16 mouse cellular contexts compared by ENCODE assay signal in the genomic region with DNA sequence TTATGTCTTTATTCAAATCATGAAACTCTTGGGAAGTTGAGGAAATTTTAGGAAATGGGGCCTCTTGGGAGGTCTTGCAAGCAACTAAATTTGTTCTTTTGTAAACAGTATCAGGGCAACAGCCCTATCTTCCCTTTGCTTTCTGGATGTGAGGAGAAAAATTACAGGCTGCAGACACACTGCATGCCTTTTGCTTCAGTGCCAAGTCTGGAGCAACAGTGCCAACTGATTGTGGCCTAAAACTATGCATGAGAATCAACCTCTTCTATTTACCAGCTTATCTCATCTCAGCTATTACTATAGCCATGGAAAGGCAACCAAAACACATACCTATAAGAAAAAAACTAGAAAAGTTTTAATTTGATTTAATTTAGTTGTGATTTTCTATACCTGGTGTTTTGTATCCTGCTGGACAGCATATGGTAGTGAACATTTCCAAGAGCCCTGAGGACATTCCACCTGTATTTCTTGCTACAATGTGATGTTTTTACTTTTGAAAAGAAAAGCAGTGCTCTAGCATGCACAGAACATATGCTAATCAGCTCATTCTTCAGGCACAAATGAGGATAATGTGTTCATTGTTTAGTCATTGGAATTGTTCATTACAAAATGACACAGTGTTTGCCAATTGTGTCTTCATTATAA.
DNase-seq lines count a peak whose midpoint lies in the region; ATAC-seq and TF ChIP-seq lines count a peak whose summit lies in the region.
"Had no signal": no experiment of that assay in that cellular context is flagged by ENCODE, and none has a peak within 500 bp of the region (broad histone marks: within the 10 kb centered on the region; RNA-seq: fewer than 3 reads in every experiment).

No protein-coding gene starts in this region.

- no peak for DNase-seq in neural tube, embryonic 10.5 days (ENCODE audit: extremely low spot score, low spot score)
- DNase-seq in cerebellum, adult 8-10 months = peak; percentile 38
- peak; percentile 33 for DNase-seq in forebrain, embryonic 14.5 days (ENCODE audit: low spot score)
- DNase-seq in midbrain, postnatal 0 days (ENCODE audit: low spot score) = peak; percentile 21
- no peak for DNase-seq in thymus, postnatal 14 days
- no peak for DNase-seq in left cerebral cortex, postnatal 36 days (ENCODE audit: low spot score in 2 of 2)
- DNase-seq: gastrocnemius, postnatal 36 days; kidney, postnatal 25 days; layer of hippocampus, postnatal 36 days; lung, adult 2 months had no signal

- no peak overlapping the region for H3K4me3 ChIP-seq in neural tube, embryonic 13.5 days
- no peak overlapping the region for H3K4me3 ChIP-seq in forebrain, embryonic 14.5 days (ENCODE audit: low read depth, low read length)
- no peak overlapping the region for H3K4me3 ChIP-seq in midbrain, postnatal 0 days (ENCODE audit: low read depth, low read length)
- H3K4me3 ChIP-seq: heart, embryonic 15.5 days; limb, embryonic 15.5 days had no signal

- intact Hi-C loops in left cerebral cortex, postnatal 36 days (cut with DNase I) = no loop called here

- 0 out of 2 replicates have a peak, but pooled peaks cover 7% of the 10 kb centered on the region for H3K4me1 ChIP-seq in neural tube, embryonic 13.5 days (replicated peaks)
- H3K4me1 ChIP-seq in forebrain, embryonic 14.5 days (ENCODE audit: control insufficient read depth, insufficient read depth, low read length) = no peaks in the 10 kb centered on the region
- H3K4me1 ChIP-seq in midbrain, postnatal 0 days (ENCODE audit: insufficient read depth, low read length) = no peaks in the 10 kb centered on the region
- H3K4me1 ChIP-seq: heart, embryonic 15.5 days; limb, embryonic 15.5 days had no signal

- H3K36me3 ChIP-seq in neural tube, embryonic 13.5 days = no peaks in the 10 kb centered on the region
- no peaks in the 10 kb centered on the region for H3K36me3 ChIP-seq in forebrain, embryonic 14.5 days (ENCODE audit: control insufficient read depth, insufficient read depth, low read length)
- no peaks in the 10 kb centered on the region for H3K36me3 ChIP-seq in midbrain, postnatal 0 days (ENCODE audit: insufficient read depth, low read length)
- H3K36me3 ChIP-seq: heart, embryonic 15.5 days; limb, embryonic 15.5 days had no signal

- no peaks in the 10 kb centered on the region for H3K9me3 ChIP-seq in neural tube, embryonic 13.5 days
- H3K9me3 ChIP-seq in forebrain, embryonic 14.5 days (replicated peaks; ENCODE audit: control insufficient read depth, low read length) = no peaks in the 10 kb centered on the region
- H3K9me3 ChIP-seq in midbrain, postnatal 0 days (ENCODE audit: low read length) = no peaks in the 10 kb centered on the region
- H3K9me3 ChIP-seq: limb, embryonic 15.5 days had no signal

- 0 out of 2 replicates have a peak, but pooled peaks have one; percentile 36 for ATAC-seq in neural tube, embryonic 13.5 days (ENCODE audit: low read depth)
- ATAC-seq in forebrain, embryonic 14.5 days = peak; percentile 87
- peak; percentile 31; the same call in 1 of the 2 replicates for ATAC-seq in midbrain, postnatal 0 days (ENCODE audit: low FRiP score)
- ATAC-seq: intestine, postnatal 0 days; Patski had no signal

- TF ChIP-seq CTCF in midbrain, postnatal 0 days (IDR thresholded peaks at IDR 0.05) = no peak

- H3K27me3 ChIP-seq in neural tube, embryonic 13.5 days = 0 out of 2 replicates have a peak, but pooled peaks cover 7% of the 10 kb centered on the region
- no peaks in the 10 kb centered on the region for H3K27me3 ChIP-seq in forebrain, embryonic 14.5 days (replicated peaks; ENCODE audit: control insufficient read depth, insufficient read depth, low read length)
- H3K27me3 ChIP-seq in midbrain, postnatal 0 days (ENCODE audit: insufficient read depth, low read length) = no peaks in the 10 kb centered on the region
- H3K27me3 ChIP-seq: CH12.LX; heart, embryonic 15.5 days; limb, embryonic 15.5 days; Patski had no signal

- no peak overlapping the region for H3K9ac ChIP-seq in neural tube, embryonic 13.5 days
- no peak overlapping the region for H3K9ac ChIP-seq in forebrain, embryonic 14.5 days (ENCODE audit: low read length)
- H3K9ac ChIP-seq in midbrain, postnatal 0 days (replicated peaks; ENCODE audit: low read length, poor library complexity, severe bottlenecking) = no peak overlapping the region
- H3K9ac ChIP-seq: heart, embryonic 15.5 days; limb, embryonic 15.5 days had no signal

- no peak overlapping the region for H3K4me2 ChIP-seq in neural tube, embryonic 13.5 days
- H3K4me2 ChIP-seq in forebrain, embryonic 14.5 days (ENCODE audit: low read length) = no peak overlapping the region
- no peak overlapping the region for H3K4me2 ChIP-seq in midbrain, postnatal 0 days (ENCODE audit: low read depth, low read length, poor library complexity, severe bottlenecking)
- H3K4me2 ChIP-seq: heart, embryonic 15.5 days; limb, embryonic 15.5 days had no signal

- H3K27ac ChIP-seq in neural tube, embryonic 13.5 days (replicated peaks) = no peak overlapping the region
- H3K27ac ChIP-seq in forebrain, embryonic 14.5 days (ENCODE audit: low read depth, low read length) = no peak overlapping the region
- H3K27ac ChIP-seq in midbrain, postnatal 0 days (ENCODE audit: low read depth, low read length) = no peak overlapping the region
- H3K27ac ChIP-seq: heart, embryonic 15.5 days; limb, embryonic 15.5 days had no signal

Comparison
In these comparisons a context has a peak if more than half of its experiments do, and no peak if none do; other contexts are left out.
1. ATAC-seq: peak in every context shown above with its lines; median percentile 87 in forebrain, embryonic 14.5 days; 36 in neural tube, embryonic 13.5 days; 31 in midbrain, postnatal 0 days.
2. DNase-seq: peak in cerebellum, adult 8-10 months (single experiment), forebrain, embryonic 14.5 days (single experiment) and midbrain, postnatal 0 days (single experiment); none in neural tube, embryonic 10.5 days (single experiment), thymus, postnatal 14 days (single experiment) and left cerebral cortex, postnatal 36 days (0 of 2).